Mouse (Mus musculus): ENCODE data around the gene Celf2.

Gene Celf2

DNA sequence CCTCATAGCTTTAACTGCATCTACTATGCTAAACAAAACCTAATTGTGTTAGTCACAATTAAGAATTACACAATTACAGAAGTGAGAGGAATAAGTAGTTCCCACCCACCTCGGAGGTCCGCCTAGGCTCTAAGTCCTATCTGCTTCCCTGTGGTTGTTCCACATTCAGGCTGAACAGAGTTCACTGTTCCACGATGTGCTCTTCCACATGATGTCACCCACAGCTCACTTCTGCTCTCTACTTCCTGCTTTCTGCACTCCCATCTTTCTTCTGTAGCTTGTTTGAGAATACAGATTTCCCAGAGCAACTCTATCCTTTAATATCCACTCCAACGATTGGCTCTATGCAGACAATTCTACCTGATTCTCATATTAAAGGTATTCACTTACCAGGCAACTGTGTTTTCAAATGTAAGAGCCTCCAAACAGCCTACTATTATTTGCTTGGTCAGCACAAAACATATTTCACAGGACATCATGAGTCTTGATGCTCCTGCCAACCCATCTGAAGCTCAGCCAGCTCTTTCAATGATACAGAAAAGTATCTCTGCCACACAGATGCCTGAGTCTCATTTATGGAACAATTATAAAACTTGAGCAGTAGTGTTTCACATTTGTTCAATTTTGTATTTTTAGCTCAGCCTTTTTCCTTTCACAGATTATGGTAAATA, 769.2 kb downstream of the Celf2 start:
- no peak for DNase-seq (ENCODE audit: low spot score in 2 of 2)

DNA sequence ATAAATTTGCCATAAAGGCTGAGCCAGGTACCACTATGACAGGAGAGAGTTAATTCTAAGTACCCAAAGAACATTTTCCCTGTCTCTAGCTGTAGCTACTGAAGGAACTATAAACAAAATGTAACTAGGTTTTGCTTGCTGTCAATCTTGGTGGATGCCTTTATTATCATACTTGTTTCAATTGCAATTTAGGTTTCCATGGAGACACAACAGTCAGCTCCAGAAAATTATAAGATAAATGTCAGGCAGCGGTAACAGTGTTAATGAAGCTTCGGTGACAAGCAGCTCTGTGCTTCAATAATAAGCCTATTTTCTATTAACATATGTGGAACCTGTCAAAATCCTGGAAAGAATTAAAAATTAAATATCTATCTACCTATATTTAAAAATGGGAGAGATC, 777.3 kb downstream of the Celf2 start:
- no peak for DNase-seq (ENCODE audit: low spot score in 2 of 2)

DNA sequence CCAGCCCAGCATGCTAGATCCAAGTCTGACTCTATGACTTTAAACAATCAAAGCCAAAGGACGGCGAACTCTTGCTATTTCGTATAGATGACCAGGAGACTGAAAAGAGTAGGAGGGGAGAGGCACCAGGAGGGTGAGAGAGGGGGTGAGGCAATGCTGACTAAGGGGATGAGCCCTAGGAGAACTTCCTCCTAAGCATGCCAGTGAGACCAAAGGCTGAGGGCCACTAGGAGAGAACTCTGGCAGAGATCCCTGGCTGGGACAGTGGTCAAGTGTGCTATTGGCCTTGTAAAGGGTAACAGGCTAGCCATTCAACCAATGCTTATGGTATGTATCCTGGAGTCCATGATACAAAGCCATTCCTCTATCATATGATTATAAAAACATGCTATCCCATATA, 778.5 kb downstream of the Celf2 start:
- DNase-seq (ENCODE audit: low spot score in 2 of 2), result no peak

DNA sequence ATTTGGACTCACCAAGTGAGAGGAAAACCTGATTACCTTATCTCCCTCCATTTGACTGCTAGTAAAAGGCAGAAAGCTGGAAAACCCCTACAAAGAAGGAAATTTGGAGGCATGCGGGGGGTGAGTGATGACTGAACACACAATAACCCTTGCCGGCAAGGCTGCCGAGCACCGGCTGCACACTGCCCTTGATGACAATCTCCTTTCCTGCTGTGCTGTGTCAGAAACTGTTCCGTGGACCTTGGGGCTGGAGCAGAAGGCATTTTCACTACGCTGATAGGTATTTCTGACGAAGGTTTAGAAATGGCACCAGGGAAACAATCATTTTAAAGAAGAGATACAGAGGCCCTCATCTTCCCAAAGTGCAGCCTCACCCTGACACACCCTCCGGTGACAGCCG, 779.4 kb downstream of the Celf2 start:
- no peak for DNase-seq (ENCODE audit: low spot score in 2 of 2)

DNA sequence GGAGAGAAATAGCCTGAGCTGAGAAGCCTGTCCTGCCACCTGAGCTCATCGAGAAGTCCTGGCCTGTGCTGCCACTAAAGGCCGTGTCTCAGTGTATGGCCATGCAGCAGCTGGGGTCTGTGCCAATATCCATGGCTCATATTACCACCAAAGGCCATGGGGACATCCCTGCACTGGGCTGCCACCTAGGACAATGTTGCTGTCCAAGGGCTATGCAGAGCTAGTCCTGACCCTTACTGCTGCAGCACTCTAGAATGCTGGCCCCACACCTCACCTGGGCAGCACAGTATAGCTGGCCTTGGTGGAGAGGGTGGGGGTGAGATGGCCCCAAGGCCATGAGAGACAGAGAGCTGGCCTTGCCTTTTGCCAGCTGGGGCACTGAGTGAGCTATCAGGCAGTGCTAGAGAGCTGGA, 780.5 kb downstream of the Celf2 start:
- no peak for DNase-seq (ENCODE audit: low spot score in 2 of 2)

DNA sequence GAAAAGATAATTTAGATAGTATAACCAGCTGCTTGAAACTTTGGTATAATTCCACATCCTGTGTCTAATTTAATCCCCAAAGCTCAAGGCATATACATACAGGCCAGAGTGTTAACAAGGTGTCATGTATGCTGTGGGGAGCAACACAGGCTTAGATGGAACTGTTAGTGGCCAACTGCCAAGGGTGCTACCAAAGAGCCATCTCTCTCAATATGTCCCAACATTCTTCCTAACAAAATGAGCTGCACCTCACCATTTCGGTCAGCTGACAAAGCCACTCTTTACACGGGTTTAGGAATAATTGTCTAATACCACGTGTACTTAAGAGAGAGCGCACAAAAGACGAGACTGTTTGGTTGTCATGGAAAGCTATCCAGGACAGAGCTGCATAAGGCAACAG, 782.0 kb downstream of the Celf2 start:
- DNase-seq (ENCODE audit: low spot score in 2 of 2), result no peak

DNA sequence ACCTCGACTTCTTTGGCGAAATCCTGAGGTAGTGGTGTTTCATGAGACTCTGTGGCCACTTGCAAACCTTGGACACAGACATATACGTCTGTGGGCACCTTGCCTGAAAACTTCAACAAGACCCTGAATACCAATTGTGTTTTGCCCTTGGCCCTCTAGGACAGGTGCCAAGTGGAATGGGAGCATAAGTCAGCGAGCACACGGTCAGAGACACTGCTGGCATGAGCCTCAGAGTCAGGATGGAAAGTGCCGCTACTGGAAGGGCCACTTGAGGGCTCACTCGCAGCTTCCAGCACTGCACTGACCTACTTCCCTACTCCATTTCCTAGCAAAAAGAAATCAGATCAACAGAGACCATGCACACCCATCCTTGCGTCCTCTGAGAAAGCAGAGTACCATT, 783.3 kb downstream of the Celf2 start:
- no peak for DNase-seq (ENCODE audit: low spot score in 2 of 2)

DNA sequence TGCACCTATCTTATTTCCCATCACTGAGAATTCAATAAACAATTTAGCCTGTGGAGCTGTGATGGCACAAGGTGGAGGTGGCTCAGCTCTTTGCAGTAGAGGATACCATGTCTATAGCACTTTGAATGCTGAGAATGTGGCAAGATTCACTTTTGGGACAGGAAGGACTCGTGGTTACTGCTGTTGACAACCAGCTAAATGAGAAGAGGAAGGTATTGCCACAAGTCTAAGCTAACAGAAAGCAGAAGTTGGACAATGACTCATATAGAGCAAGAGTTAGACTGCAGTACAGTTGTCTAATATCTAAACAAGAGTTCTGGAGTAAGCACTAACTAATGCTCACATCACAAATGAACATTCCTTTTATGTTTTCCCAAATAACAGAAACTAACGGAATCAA, 785.8 kb downstream of the Celf2 start:
- no peak for DNase-seq (ENCODE audit: low spot score in 2 of 2)

DNA sequence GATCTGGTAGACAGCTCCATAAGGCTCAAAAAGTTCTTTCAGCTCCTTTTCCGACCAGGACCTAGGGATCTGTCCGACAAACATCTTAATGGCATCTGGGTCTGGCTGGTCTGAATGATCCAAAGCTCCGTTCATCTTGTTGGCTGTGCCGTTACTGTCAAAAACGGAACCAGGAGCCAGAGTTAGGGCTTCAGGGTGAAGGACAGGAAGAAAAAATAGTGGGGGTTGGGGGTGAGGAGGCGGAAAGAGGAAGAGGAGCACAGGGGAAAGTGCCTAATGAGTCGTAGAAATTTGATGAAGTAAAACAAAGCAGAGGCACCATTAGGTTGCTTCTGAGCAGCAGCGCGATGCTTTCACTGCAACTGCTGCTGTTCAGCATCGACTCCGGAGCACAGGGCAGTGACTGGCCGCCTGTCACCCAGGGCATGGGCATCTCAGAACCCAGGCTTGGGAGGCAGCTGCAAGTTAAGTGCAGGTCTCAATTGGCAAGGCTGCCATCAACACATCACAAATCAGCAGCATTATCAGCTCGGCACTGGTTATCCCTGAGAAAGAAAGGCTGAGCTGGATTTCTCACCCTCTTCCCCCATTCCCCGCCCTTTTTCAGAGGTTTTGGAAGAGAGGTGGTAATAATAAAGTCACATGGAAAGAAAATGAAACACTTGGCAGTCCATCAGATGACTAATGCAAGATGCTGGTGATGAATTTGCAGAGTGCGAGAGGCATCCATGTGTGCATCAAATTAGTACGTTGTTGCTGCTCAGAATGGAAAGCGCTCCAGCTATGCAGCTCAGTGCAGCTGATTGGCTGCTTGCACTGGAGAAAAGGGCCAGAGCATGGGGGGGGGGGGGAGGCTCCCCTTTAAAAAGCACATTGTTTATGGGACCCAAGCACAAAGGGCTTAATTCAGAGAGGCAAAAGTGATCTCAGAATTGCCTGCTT, 787.6 kb downstream of the Celf2 start:
- DNase-seq (ENCODE audit: low spot score in 2 of 2), result peak in 1 of 2 experiments; percentile 50

DNA sequence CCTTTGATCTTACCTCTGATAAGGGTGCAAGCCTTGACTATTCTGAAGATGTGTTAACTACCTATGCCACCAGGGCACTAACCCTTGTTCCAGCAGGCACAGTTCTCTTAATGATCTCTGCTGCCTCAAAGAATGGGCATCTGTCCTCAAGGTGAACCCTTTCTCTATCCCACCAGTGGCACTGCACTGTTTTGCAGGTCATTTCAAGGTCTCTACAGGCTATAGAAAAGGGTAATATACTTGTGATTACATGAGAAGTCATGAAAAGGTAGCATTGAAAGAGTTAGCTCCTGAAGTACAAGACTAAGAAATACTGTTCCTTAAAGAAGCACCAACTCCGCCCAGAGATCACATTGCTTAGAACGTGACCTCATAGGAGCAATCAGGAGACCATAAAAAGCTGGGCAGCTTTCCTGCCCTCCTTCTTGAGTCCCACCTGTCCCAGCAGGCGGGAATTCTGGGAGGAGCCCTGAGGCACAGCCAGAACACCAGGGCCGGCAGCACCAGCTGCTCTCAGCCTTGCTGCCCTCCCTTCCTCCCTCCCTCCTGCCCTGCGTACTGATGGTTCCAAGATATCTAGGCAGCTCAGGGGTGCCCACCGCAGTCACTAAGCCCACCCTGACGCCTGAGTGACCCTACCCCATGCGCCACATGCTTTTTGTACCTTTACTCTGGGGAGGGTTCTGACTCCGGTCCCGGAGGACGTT, 788.5 kb downstream of the Celf2 start:
- DNase-seq (ENCODE audit: low spot score in 2 of 2), result peak; percentile 33 to 37

DNA sequence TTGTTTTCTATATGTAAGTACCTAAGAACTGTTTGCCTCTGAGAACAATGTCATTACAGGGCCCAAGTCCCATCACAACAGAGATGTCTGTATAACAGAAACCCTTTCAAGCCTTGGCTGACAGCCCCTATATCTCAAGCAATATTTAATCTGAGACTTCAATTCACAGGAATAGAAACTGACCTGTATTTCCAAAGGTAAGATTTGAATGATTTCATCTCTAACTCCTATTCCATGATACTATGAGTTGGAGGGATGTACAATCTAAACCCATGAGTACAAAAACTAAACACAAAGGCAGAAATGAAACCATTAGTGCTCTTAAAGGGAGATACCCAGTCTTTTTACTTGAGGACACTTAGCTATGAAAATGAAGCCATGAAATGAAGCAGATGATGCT, 790.5 kb downstream of the Celf2 start:
- no peak for DNase-seq (ENCODE audit: low spot score in 2 of 2)

DNA sequence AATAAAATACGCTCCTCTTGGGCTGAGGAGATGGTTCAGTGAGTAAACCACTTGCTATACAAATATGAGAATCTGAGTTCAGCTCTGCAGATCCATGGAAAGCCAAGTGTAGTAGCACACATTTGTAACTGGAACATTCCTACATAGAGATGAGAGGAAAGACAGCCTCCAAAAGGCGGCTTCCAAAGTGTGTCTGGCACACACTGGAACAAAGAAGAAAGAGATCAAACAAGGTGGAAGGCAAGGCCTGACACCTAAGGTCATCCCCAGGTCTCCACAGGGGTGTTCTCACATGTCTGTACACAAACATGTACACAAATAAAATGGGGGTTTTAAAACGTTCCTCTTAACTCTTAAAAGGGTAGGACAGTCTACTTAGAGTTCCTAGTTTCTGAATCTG, 791.4 kb downstream of the Celf2 start:
- DNase-seq (ENCODE audit: low spot score in 2 of 2), result no peak

DNA sequence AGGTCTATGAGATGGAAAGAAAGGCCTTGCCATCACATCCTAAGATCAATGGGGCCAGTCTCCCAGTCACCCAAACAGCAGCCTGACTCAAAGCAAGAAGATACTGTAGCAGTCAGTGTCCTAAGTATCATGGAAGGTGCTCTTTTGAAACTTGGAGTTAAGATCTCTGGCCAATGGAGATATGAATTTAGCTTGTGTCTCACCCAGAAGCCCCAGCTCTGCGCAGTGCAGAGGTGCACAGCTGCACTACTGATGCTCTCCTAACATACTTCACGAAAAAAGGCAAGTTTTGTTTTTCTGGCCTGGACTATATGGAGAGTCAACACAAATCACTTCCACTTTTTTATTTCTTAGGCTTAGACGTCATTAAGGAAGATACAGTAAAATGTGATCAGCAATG, 793.8 kb downstream of the Celf2 start:
- DNase-seq (ENCODE audit: low spot score in 2 of 2), result no peak

DNA sequence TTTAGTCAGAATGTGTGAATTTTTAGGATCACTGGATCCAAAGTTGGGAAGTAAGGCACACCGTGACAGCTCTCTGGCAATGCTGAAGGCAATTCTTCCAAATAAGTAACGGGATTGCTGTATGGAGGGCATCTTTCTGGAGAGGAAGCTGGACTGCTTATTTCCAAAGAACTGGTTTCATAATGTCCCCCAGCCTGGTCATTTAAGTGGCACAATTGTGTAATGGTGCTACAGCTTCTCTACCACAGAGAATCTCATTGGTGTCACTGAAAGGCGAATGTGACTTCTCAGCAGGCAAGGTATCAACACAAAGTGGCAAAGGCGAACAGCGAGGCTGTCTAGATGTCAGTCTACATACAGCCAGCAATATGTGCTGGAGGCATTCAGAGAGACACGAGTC, 795.8 kb downstream of the Celf2 start:
- no peak for DNase-seq (ENCODE audit: low spot score in 2 of 2)

DNA sequence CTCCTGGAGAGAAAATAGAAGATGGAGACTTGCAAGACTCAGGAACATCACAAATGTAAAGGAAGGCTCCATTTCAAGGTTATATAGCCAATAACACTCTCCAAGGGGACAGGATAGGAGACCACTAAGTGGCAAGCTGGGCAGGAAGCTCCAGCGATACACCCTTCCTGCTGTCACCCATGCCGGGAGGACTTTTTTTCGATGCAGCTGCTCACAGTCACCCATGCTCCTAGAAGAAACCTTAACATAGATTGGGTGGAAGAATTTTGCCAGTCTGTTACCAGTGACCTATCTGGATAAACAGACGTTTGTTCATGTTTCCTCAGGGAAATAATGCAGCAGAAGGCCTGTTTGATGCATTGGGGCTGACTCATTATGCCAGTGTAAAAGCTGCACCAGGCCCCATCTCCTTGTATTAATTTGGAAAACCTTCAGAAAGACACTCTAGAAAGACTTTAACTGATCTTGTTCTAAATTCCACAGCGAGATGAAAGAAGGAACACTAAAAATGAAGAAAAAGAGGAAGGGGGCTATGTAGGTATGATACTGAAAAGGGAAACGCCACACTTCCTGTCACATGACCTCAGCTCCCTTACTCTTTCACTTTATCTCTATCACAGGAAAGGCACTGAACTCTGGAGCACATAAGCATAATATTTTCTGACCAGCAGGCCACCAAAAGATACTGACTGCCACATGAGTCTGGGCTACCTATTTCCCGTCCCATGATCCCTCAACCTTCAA, 798.5 kb downstream of the Celf2 start:
- no peak for DNase-seq (ENCODE audit: low spot score in 2 of 2)

DNA sequence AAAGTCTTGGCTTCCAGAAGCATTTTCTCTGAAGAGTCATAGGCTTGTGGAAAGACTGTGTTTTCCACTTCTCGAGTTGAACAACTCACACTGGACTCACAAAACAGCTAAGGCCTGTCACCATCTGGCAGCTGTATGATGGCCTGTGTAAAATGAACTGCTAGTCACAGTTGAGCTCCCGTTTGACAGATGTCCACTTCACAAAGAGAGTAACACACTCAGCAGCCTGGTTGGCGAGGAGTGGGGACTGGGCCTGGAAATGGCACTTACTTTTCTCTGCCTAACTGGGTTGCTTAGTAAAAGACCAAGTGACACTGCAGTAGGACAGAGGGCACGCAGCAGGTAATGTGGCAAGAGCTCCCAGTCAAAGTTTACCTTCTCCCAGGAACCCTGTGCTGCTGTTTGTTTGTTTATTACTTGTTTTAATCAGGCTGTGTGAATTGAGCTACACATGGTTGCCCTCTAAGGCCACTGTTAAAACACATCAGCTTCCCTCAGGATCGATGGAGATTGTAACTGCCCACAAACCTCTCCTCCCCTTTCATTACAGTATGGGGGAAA, 801.3 kb downstream of the Celf2 start:
- no peak for DNase-seq (ENCODE audit: low spot score in 2 of 2)

DNA sequence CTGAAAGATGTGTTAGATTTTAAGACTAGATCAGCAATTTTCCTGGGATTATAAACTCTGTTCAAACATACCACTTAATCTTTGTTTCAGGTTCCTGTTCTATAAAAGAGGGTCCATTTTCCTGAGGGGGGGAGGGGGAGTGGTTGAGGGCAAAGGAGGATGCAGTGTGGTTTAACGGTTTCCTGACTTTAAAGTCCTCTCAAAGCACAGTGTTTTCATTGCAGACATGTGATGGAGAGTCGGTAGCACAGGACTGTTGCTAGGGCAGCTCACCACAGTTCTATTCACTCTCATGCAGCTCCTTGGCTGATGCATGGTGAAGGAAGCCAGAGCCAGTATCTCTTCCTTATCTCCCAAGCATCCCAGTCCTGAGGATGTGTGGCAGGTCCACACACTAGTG, 802.1 kb downstream of the Celf2 start:
- DNase-seq (ENCODE audit: low spot score in 2 of 2), result peak in 1 of 2 experiments; percentile 50

DNA sequence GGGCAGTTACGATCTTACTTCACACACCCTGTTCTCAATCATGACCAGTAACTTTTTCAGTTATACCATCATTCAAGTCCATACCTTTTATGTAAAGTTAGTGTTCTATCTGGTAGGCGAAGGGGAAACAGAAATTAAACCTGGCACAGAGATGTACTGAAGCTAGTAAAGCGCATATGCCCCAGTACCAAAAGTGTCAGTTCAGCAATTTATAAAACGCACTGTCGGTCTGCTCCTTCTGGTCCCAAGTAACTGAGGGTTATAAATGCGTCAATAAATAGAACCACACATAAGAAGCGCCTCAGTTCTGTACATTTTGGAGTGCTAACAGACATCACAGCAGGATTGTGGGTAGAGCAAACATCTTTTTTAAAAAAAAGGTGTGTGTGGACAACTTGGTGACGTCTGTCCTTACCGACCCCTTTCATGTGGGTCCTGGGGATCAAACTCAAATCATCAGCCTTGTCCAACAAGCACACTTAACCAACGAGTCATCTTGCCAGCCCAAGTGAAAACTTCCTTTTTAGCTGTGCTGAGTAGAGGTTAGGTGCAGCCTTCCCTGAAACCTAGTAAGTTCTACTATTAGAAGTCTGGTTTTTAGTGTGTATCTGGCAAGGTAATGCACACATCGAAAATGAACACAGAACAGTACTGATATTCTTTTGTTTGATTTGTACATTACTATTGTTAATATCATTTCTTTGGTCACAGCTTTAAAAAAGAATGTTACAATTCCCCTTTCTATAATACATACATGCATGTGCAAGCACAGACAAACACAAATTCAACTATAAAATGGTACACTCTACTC, 803.2 kb downstream of the Celf2 start:
- no peak for DNase-seq (ENCODE audit: low spot score in 2 of 2)

DNA sequence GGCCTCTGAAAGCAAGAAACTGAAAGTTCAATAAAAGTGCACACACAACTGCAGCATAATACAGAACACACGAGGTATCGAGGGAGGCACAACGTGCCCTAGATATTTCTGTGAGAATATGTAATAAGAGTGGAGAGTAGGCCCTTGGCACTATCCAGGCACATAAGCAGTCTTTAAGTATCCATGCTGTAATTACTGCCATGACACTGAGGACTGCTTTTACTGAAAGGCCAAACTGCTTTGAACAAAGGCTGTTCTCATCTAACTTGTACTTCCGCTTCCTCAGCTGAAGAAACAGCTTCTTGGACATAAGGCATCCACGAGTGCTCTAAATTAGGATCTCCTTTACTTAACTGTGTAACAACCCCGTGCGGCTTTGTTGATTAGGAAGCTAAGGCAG, 803.9 kb downstream of the Celf2 start:
- DNase-seq (ENCODE audit: low spot score in 2 of 2), result no peak

DNA sequence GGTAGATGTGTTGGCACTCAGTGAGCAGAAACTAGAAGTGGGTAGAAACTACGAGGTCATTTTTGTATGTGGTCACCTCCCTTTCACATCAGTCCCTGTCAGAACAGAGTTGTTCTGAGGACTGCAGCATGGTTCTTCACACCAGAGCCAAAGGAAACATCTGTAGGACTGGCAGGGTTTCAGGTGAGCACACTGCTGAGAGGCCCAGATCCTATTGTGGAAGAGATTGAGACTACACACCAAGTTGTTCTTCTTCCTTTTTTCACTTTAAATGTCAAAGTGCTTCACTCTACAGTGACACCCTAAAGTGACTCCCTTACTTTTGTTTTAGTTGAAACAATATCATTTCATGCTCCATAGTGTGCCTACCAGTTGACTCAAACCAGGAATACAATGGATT, 804.6 kb downstream of the Celf2 start:
- DNase-seq (ENCODE audit: low spot score in 2 of 2), result no peak

DNA sequence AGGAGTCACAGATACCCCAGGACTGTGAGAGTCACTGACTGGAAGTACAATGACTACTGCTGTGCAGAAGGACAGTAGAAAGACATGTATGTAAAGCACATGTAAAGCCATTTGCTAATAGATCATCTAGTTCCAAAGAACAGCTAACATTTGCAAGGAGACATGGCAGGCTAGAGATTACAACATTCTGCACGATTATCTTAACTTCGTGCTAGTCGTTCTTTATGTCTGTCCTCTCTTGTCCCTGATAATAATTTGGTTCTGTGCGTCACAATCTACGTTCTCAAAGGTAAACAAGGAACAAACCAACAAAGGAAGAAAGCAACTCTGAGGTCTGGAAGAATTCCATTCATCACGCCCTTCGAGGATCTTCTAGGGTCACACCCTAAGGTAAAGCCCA, 805.0 kb downstream of the Celf2 start:
- DNase-seq (ENCODE audit: low spot score in 2 of 2), result no peak

Measured in spleen, postnatal 10 days (tissue).